Mouse (Mus musculus) kidney, embryonic 15.5 days (tissue): Measurements from ENCODE around the gene Mtx2. TPM values are rescaled to one million over a fixed set of nuclear protein-coding genes. Genes with fewer than 3 reads are reported as not detected.

Experiments
- polyA plus RNA-seq: library from polyadenylated mRNA; unstranded; fragments of >200 nt; fragmentation: Nextera tagmentation; extraction: Ambion mirVana; gene quantifications from 2 replicates; pipeline ENCODE4 v1.2.1, GENCODE M21; 2015

Gene Mtx2
- polyA plus RNA-seq, 1 experiment from 2014 or later: 137 TPM

Other genes with a start within 250 kb of the Mtx2 start
- 21.6 and 22.6 TPM in 2 replicates for gene Lnpk, start 246.4 kb upstream of the Mtx2 start, polyA plus RNA-seq
- not detected in 2 replicates for gene Evx2, start 166.2 kb upstream of the Mtx2 start, polyA plus RNA-seq
- gene Hoxd13, start 157.5 kb upstream of the Mtx2 start, polyA plus RNA-seq: 0.23 and 0.95 TPM in 2 replicates
- gene Hoxd12, start 150.8 kb upstream of the Mtx2 start, polyA plus RNA-seq: 5.4 and 6.4 TPM in 2 replicates
- gene Hoxd11, start 146.2 kb upstream of the Mtx2 start, polyA plus RNA-seq: 25.1 and 26.3 TPM in 2 replicates
- 33.6 and 36.6 TPM in 2 replicates for gene Hoxd10, start 133.9 kb upstream of the Mtx2 start, polyA plus RNA-seq
- 38.1 and 40.7 TPM in 2 replicates for gene Hoxd9, start 128.1 kb upstream of the Mtx2 start, polyA plus RNA-seq
- 36.4 and 40.8 TPM in 2 replicates for gene Hoxd8, start 121.2 kb upstream of the Mtx2 start, polyA plus RNA-seq
- 15.2 and 15.9 TPM in 2 replicates for gene Hoxd3, start 113.9 kb upstream of the Mtx2 start, polyA plus RNA-seq
- 5.6 and 5.8 TPM in 2 replicates for gene Hoxd4, start 113.9 kb upstream of the Mtx2 start, polyA plus RNA-seq
- 1.7 and 2.3 TPM in 2 replicates for gene Gm28230, start 99.1 kb upstream of the Mtx2 start, polyA plus RNA-seq
- 1.2 and 1.5 TPM in 2 replicates for gene Hoxd1, start 62.8 kb upstream of the Mtx2 start, polyA plus RNA-seq